Mouse (Mus musculus) gastrocnemius, adult 8-10 months (tissue): ENCODE measurements around the gene Rab11fip3. TPM values are rescaled to one million over a fixed set of nuclear protein-coding genes. Genes with fewer than 3 reads are reported as not detected.

ENCODE experiments used
- DNase-seq, 2 experiments: peaks; one replicate each; pipeline ENCODE4 v3.0.0; 2022; ENCODE audit warnings: low spot score in 2 of 2
- total RNA-seq, 4 experiments: library from RNA; stranded (reverse); gene quantifications; 2 replicates each; pipeline ENCODE4 v1.2.4; 2022

Gene Rab11fip3
- total RNA-seq, 4 experiments from 2014 or later = 71.4 to 85.9 (median 78.5) TPM

DNA sequence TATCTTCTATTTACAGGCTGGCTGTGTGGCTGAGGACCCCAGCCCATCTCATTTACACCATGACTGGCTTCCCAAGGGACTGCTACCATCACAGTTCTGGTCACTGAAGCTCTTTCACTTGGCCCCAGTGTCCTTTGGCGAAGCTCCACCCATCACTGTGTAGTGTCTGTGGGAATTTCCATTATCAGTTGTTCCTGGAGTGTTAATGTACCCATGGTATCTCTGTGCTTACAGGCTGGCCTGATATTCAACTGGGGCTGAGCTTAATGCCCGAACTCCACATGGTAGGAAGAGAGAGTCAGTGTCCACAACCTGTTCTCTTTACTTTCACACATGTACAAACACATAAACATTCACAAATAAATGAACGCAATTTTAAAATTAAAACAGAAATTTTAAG, 75.9 kb downstream of the Rab11fip3 start:
- DNase-seq = no peak

DNA sequence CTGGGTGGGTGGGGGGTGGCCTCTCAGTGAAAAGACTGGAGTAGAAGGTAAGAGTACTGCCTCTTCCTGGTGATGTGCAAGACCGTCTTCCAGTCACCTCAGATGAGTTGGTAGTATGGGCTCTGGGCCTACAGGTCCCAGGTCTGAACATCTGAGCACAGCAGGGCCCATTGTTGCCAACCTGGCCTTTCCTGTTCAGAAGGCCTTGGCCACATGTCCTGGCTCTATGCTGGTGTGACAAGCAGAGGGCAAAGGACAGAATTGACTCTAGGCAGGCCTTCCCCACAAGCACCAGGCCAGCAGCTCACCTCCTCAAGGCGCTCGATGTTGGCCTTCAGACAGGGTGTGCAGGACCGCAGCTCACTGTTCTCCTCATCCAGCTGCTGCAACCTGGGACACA, 77.1 kb downstream of the Rab11fip3 start:
- DNase-seq = no peak

DNA sequence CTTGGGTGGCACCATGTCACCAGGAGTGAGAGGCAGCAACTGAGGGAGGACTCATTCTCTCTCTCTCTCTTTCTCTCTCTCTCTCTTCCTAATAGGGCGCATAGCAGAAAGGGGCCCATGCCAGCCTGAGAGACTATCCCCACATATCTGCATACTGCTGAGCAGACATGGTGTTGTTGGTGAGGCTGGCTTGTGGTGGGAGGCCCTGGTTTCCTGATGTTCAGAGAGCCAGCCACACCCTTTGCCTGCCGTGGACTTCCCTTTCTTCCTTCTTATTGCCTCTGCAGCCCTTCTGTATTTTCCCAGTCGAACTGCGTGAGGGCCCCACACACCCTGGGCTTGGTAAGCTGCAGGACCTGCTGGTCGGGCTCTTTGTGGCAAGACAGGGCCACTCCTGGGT, 79.0 kb downstream of the Rab11fip3 start:
- no peak for DNase-seq

DNA sequence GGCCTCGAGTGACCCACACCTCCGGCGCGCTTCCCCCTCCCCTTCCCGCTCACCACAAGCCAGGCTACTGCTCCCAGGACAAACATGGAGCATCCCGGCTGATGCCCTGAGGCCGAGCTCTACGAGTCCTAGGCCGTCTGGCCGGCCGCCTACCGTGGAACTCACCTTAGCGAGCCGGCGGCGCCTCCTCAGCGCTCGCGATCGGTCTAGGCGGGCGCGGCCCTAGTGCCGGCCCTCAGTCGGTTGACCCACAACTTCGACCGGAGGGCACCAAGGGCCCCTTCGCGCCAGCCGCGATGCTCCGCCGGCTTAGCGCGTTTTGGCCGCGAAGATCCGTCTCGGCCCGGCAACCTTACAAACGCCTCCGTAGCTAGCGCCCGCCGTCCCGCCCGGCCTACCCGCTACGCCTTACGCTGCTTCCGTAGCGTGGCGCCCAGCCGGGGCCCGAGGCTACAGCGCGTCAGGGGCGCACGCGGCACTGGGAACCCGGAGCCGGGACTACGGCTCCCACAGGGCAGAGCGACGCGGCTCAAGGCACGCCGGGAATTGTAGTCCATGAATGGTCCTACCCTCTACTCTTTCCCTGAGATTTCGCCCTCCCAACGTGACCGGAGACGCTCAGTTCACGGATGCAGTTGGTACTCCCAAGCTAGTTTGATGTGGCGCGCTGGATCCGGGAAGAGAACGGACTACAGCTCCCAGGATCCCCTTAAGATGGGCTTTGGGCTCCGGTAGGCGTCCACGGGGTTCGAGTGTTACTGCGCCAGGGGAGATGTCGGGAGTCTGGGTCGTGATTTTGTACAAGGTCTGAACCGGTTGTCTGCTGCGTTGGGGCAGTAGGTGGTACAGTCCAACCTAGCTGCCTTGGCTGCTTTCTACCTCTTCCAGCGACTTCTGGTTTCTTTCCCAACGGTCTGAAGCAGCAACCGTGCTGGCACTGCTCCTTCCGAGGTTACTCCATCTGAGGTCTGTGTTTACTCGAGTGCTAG, 83.8 kb downstream of the Rab11fip3 start, which contains the start of gene Capn15:
Gene Capn15, minus strand, starts transcription at position 491 of the 989 bp plus-strand sequence.
- DNase-seq = peak; percentile 84 to 88

DNA sequence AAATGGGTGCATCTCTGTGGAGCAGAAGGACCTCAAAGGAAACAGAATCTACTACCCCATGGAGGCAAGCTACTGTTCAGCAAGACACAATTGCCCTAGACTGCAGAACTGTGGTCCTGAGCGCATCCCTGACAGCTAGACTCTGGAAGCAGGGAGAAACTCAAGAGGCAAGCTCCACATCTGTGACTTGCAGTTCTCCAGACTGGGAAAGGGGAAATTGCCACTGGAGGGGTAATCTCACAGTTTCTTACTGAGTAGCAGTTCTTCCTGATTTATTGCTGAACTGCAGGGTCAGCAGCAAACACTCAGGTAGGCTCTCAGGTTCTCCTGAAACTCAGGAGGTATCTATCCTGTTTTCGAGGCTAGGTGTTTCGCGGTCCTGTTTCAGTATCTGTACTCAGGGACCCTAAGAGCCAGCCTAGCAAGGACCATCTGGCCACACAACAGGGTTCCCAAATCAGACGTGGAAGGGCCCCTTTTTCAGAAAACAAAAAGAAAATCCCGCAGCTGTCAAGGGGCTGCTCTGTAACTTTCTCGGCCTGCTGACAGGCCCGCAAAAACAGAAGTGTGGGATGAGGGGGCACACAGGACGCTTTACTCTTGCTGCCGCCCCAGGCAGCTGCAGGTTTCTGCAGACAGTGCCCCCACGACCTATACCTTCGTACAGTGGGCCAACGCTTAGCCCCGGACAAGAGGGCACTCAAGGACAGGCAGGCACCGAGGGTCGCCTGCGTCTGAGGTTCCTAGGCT, 84.6 kb downstream of the Rab11fip3 start:
- DNase-seq = no peak

DNA sequence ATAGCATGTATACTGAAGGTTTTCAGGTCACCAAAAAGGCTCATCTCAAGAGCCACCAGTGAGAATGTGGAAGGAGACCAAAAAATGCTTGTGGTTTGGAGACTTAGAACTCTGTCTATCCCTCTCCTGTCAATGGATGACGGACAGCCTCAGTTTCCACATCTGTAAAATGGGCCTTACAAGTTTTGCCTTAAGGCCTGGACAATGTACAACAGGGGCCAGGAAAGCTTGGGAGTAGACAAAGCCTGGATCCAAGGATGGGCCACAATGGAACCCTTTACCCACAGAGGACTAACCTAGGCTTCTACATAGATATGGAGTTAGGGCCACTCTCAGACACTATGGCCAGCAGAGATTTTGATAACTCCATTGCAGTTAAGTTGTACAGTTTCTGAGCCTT, 85.3 kb downstream of the Rab11fip3 start:
- no peak for DNase-seq

DNA sequence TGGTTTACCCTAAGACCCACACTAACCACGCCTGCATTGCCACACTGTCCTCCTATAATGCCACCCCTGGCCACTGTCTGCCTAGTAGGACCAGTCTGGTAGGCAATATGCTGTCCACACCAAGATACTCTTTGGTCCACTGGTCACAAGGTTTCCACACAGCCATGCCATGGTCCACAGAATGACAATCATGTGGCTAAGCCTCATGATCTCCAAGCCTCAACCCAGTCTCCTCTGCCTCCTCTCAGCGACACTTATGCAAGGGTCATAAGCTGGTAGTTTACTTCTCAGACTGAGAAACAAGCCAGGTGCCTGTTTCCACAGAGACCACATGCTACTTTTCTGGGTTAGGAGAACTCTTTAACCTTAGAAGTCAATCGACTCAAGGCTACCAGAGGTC, 86.4 kb downstream of the Rab11fip3 start:
- no peak for DNase-seq

DNA sequence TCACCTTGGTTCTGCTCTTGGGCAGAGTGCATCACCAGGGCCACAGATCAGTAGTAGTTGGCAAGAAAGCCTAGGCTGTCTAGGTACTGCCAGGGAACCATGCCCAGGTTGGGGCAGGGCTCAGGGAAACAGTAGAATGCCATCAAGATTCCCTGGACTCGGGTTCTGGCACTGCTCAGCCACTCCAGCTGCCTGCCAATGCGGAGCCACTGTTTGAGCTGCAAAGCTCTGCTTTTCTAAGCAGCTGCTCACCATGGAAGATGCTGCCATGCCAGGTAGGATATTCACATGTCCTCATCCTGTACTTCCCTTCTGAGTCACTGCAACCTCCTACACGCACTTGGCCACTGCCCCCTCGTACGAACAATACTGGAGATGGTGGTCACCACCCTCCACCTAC, 88.5 kb downstream of the Rab11fip3 start:
- DNase-seq = peak; percentile 34 to 62

DNA sequence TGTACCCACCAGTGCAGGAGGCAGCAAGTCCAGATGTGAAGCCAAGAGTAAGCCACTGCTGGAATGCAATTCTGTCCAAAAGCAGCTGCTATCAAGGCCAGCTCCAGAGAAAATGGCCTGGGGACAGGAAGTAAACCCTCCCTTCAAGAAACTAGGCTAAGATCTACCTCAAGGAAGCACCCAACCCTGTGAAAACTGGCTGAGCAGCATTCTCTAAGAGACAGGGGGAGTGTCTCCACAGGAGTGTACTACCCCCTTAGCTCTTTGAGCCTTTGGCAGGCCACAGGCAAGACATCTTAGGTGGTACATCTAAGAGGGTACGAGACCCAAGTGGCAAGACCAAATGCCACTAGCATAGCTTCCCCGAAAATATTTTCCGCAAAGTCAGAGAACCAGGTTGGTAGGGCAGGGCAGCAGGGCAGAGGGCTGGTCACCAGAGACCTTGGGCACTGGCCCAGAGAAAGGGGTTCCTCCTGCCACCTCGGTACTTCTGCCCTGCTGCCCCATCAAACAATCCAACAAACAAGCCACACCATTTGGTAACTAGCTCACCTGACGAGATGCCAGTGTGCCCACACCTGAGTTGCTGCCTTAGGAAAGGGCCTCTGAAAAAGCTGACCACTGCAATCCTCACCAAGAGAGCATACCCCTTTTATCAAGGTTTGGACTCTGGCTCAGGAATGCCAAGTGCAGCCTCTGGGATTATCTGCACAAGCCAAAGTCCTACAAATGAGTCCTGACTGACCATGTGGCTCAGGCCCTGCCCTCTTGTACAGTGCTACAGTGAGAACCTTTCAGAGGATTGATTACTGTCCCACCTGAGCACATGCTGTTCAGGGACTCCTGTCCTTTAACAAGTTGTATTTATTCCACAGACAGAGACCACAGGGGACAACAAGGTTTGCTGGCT, 89.3 kb downstream of the Rab11fip3 start:
- DNase-seq = no peak

DNA sequence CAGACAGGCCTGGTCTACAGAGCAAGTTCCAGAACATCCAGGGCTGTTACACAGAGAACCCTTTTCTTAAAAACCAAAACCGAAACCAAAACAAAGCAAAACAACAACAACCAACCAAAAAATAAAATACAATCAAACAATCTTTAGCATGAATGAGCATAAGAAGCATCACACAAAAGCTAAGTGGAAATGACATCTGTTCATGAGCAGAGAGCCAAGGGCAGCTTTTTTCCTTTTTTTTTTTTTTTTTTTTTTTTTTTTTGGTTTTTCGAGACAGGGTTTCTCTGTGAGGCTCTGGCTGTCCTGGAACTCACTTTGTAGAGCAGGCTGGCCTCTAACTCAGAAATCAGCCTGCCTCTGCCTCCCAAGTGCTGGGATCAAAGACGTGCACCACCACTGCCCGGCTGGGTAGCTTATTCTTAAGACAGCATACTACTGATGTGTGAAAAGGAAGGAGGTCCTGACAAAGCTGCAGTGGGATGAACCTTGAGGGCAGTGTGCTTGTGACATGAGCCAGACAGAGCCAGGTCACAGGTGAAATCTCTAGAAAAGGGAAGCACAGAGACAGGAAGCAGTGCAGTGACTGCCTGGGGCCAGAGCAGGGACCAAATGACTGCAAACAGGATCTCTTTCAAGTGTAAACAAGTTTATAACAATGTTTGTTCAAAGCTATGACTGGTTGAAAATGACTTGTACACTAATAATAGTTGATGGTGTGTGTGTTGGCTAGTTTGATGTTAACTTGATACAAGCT, 98.2 kb downstream of the Rab11fip3 start:
- DNase-seq = no peak

DNA sequence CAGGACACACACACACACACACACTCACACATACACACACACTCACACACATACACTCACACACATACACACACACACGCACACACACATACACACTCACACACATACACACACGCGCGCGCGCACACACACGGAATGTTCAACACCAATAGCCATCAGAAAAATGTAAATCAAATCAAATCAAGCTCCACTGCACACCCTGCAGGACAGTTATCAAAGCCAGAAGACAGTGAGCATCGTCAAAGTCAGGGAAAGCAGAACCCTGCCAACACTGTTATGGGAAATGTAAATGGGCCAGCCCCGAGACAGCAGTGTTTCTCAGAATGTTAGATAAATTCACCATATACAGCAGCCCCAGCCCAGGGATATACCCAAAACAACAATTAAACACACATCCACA, 98.9 kb downstream of the Rab11fip3 start:
- no peak for DNase-seq

DNA sequence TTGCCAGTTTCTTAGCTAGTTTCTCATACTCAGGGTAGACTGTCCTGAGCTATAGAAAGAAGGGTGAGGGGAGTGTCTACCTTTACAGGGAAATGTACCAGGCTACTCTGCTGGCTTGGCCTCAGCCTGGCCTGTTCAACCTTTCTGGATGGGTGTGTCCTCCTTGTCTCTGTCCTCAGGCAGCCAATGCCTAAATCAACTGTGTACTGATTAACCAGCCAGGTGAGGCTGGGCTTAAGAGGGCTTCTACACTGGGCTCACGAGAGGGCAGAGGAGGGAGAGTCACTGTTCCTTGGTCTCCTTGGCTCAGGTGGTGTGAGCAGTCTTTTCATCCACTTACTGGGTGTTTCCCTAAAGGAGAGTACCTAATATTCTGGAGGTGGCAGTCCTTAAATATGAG, 101.2 kb downstream of the Rab11fip3 start:
- DNase-seq = no peak

DNA sequence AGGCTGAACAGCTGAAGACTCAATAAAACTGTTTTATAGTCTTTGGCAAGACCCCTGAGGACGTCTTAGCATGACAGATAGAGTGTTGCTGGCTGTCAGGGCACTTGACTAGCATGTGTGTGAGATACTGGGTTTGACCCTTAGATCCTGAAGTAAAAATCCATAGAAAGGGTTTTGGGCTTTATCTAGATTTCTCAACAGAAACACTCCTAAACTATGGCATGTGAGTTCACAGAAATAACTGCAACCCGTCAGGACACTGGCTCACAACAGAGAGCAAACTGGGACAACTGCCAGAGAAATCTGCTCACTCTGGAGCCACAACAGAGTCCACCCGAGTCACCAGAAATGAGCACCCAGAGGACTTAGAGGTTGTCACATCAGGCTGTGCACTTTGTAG, 101.7 kb downstream of the Rab11fip3 start:
- DNase-seq = no peak

DNA sequence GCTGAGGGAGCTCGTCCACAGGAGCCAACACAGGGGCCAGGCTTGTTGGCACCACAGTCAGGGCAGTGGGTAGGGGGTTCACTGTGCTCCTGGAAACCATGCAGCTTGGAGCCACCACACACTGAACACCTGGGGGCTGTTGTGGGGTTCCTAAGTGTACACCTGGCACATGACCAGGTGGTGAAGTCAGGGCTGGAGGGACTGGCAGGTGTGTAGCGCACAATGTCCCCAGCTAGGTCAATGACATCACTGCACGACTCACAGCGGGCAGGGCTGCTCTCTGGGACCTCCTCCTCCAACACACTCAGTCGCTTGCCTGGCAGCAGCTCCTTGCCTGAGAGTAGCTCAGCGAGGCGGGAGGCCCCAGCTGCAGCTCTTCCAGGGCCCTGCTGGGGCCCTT, 105.1 kb downstream of the Rab11fip3 start:
- DNase-seq = no peak

DNA sequence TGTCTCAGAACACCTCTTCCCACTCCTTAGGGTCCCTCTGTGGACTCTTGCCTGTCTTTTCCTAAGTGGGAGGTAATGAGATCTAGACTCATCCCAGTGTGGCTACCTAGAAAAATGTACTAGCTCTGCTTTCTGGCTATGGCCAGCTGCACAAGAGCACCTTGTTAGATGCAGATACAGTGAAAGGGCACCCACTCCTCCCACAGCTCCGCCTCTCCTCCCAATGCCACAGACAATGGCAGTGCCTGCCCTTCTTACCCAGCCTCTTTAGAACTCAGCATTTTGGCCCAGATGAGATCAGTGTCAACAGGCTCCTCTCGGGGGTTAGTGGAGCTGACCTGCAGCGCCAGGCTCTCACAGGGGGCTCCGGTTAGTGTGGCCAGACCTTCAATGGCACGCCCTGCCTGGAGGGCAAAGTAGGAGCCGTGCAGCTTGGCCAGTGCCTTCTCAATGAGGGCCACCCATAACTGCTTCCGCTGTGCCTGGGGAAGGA, 106.9 kb downstream of the Rab11fip3 start:
- DNase-seq = no peak

DNA sequence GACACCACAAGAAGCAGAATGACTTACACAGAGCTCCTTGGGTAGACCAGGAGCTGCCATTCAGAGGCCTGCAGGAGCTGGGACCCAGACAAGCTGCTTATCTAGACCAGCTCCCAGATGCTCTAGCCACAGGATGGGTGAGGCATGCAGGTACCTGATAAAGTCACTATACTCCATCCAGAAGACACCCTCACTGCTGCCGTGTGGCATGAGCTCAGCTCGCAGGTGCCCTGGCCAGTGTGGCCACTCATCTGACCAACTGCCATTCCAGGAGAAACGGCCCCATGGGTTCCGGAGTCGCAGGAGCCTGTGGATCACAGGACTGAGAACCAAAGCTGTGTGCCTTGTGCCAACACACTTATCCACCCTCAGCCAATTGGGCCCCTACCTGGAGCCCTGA, 107.8 kb downstream of the Rab11fip3 start:
- DNase-seq = no peak

DNA sequence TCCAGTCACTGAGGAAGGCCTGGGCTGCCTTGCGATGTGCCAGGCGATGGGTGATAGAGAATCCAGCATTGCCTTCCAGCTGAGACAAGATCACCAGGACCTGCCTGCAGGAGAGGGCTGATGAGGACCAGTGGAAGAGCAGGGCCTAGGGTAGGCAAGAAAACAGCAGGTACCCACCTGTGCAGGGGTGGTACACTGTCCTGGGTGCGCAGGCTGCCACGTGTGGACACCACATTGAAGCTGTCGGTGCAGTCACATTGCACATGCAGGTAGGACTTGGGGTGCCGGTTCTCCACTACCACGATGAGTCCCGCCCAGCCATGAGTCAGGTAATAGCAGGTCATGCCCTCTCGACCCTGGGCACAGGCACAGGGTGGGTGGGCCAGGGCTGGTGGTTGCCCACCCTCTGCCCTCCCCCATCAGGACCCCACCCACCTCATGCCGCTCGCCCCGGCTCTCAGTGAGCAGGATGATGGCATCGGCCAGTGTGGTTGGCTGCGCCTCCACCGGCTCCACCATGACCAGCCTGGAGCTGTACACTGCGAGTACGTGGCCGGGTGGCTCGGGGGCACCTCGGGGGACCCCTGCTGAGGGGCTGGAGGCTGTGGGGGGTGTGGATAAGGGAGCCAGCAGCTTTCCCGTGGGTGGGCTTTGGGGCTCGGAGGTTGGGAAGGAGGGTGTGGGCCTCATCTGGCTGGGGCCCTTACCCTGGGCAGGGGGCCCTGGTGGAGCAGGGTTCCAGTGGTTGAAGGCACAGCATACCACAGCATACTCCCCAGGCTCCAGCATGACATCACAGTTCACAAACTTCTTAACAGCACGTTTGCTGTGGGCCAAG, 109.5 kb downstream of the Rab11fip3 start:
- DNase-seq = no peak

DNA sequence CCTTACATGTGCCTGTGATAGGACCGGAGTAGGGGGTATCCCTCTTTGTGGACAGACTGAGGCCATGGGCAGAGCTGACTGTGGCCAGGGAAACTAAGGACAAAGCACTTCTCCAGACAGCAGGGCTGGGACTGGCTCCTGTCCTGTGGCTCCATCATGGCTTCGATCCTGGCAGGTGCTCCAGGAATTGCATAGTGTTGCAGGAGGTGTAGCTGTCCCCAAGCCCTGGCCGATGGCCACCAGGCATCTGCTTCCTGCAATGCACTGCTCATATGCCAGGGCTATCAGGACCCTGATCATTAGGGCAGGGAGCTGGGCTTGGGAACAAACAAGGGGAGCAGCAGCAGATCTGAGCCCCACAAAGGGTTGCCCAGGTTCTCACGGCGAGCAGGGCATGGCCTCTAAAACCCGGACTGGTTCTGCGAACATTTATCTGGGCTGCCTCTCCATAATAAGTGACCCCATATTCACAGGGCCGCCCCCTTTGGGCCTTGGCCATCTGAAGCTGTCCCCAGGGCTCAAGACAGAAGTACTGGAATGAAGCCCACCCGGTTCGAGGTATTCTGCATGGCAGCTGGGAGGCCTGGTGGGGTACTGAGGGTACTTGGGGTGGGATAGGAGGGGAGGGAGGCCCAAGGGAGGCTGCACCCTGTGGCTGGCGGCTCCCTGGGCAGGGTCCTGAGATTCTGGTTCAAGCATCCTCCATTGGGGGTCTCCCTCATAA, 110.4 kb downstream of the Rab11fip3 start:
- no peak for DNase-seq

DNA sequence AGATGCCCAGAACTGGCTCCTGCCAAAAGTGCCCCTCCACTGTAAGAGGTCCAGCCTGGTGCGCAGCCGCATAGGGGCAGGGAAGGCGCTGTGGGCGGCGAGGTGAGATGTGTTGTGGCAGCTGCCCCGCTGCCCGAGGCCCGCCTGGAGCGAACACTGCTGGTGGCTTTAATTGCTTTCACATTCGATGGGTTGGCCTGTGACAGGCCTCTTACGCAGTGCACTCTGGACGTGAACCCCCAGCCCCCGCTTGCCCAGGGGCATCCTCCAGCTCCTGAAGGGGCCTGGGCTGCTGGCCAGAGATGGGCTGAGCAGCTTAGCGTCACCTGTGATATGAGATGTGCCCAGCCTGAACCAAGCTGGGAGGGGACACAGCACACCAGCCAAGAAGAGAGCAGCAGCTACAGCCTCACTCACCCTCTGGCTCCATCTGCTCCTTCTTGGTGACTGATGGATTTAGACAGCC, 111.7 kb downstream of the Rab11fip3 start:
- no peak for DNase-seq
